Mouse (Mus musculus): ENCODE measurements at regions not wholly inside any gene's neighbourhood (a gene's known extent, or its start where the extent isn't known, plus 50 kb on each side); places are given as distances from the start of the nearest gene placed in this dataset.

- TF ChIP-seq POLR2A (IDR thresholded peaks at IDR 0.05; ENCODE audit: borderline replicate concordance, extremely low read depth, insufficient read depth, insufficient read length, poor library complexity, severe bottlenecking) (no peak), CTCF (IDR thresholded peaks at IDR 0.05; ENCODE audit: borderline replicate concordance, extremely low read depth, insufficient read depth, insufficient read length) (no peak)
Measured at GRCm38 (mm10) chr9:63879710-63880428, 122.1 kb upstream of the Smad3 start.
